Mouse (Mus musculus) embryonic facial prominence, embryonic 14.5 days (tissue): Measurements from ENCODE around the gene Dera. TPM values are rescaled to one million over a fixed set of nuclear protein-coding genes. Genes with fewer than 3 reads are reported as not detected.

ENCODE experiments used
- ATAC-seq: fragments of 200-750 bp; cut with Nextera tagmentation; 2 replicates; pipeline ENCODE4 v1.8.0; 2017; ENCODE audit warnings: low read depth, moderate number of reproducible peaks, moderate TSS enrichment
- DNase-seq: peaks from one replicate; pipeline ENCODE4 v3.0.0-alpha.2; 2015; ENCODE audit warnings: low spot score
- H3K27ac ChIP-seq: fragments of 300-500 bp; sonication (generic); replicated peaks from 2 replicates; pipeline ENCODE4 v1.5.1; 2014; ENCODE audit warnings: low read depth, mild to moderate bottlenecking, low read length, moderate library complexity
- H3K27me3 ChIP-seq: fragments of 300-500 bp; sonication (generic); replicated peaks from 2 replicates; pipeline ENCODE4 v1.6.1; 2014; ENCODE audit warnings: low read length; ENCODE audit not compliant: control insufficient read depth, insufficient read depth
- H3K36me3 ChIP-seq: fragments of 300-500 bp; sonication (generic); 2 replicates; pipeline ENCODE4 v1.6.1; 2014; ENCODE audit warnings: low read length, mixed read lengths; ENCODE audit not compliant: control insufficient read depth, insufficient read depth
- H3K4me1 ChIP-seq: fragments of 300-500 bp; sonication (generic); 2 replicates; pipeline ENCODE4 v1.6.1; 2014; ENCODE audit warnings: antibody characterized with exemption, low read length; ENCODE audit not compliant: control insufficient read depth, insufficient read depth
- H3K4me2 ChIP-seq: fragments of 300-500 bp; sonication (generic); 2 replicates; pipeline ENCODE4 v1.6.1; 2014; ENCODE audit warnings: low read depth, mild to moderate bottlenecking, low read length, moderate library complexity, mixed read lengths
- H3K4me3 ChIP-seq: fragments of 300-500 bp; sonication (generic); 2 replicates; pipeline ENCODE4 v1.5.1; 2014; ENCODE audit warnings: low read depth, mild to moderate bottlenecking, low read length
- H3K9ac ChIP-seq: fragments of 300-500 bp; sonication (generic); 2 replicates; pipeline ENCODE4 v1.6.1; 2014; ENCODE audit warnings: low read depth, mild to moderate bottlenecking, low read length, moderate library complexity, mixed read lengths
- H3K9me3 ChIP-seq: fragments of 300-500 bp; sonication (generic); 2 replicates; pipeline ENCODE4 v1.6.1; 2016; ENCODE audit warnings: low read length; ENCODE audit not compliant: control insufficient read depth
- WGBS: fragments of 180-500 bp; shearing (Covaris S2); extraction: QIAGEN DNeasy Blood & Tissue Kit; methylation state at CpG from one replicate; pipeline ENCODE4 v1.1.7; 2014; 5-methylcytosine and 5-hydroxymethylcytosine counted together
- polyA plus RNA-seq: library from polyadenylated mRNA; unstranded; fragments of >200 nt; fragmentation: Nextera tagmentation; extraction: Ambion mirVana; gene quantifications from 2 replicates; pipeline ENCODE4 v1.2.1, GENCODE M21; 2014

Dera gene
- polyA plus RNA-seq, 1 experiment from 2014 or later: 35.4 TPM

- Histone ChIP-seq H3K4me1 (no peaks in the 10 kb centered on the region), H3K36me3 (no peaks in the 10 kb centered on the region), H3K4me3 (no peak overlapping the region), H3K4me2 (no peak overlapping the region), H3K9me3 (no peaks in the 10 kb centered on the region), H3K27me3 (no peaks in the 10 kb centered on the region), H3K9ac (no peak overlapping the region), H3K27ac (no peak overlapping the region)
- no peak for ATAC-seq
- WGBS: 64% methylated on average over 5 of the region's 5 CpGs
- no peak for DNase-seq
These were observed 70.8 kb downstream of the Dera start for GRCm38 (mm10) chr6:137825022-137825613.

DNA sequence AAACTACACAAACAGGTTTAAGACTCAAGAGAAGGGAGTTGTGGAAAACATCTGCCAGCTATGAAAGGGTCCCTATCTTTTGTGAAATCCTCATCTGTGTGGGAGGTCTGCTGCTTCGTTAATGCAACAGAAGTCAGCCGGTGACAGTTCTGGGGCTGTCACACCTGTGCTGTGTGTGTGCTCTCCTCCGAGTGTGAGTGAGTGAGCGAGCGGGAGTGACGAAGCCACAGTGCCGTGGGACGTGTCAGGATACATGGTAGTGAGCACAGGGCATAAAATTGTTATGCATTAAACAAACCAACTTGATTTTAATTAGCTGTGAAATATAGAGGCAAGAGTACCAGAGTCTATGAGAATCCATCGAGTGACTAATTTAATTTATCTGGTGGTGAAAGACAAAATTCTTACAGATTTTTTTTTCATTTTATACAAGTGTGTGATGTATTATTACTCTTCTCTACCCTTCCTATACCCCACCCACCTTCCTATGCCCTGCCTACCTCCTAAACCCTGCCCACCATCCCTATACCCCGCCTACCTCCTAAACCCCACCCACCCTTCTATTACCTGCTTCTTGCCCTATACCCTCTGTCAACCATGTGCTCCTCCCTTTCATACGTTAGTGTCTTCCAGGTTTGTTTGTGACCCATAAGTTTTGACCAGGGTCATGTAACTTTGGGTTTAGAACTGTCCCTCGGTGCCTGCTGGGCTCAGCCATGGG lies 74.9 kb downstream of the Dera start:
- Histone ChIP-seq H3K9ac (no peak overlapping the region), H3K36me3 (no peaks in the 10 kb centered on the region)
- no peak for DNase-seq

DNA sequence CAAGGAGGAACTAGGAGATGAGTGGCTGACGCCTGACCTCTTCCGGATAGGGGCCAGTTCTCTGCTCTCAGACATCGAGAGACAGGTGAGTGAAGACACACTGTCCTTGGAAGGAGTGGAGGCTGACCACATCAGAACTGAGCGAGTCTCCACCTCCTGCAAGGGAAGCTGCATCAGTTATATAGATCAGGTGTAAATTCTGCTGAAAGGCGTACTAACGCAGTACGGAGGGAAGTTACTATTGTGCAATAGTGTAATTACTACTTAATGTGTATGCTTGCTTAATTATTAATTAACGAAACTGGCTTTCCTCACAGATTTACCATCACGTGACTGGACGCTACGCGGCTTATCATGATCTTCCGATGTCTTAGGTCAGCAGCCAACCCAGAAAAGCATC lies 82.5 kb downstream of the Dera start:
- Histone ChIP-seq H3K4me1 (no peaks in the 10 kb centered on the region), H3K9me3 (no peaks in the 10 kb centered on the region), H3K27me3 (no peaks in the 10 kb centered on the region), H3K4me3 (no peak overlapping the region), H3K4me2 (no peak overlapping the region), H3K9ac (no peak overlapping the region), H3K27ac (no peak overlapping the region), H3K36me3 (no peaks in the 10 kb centered on the region)
- no peak for DNase-seq
- no peak for ATAC-seq
- 93% methylated on average over 13 of the region's 13 CpGs for WGBS

More for the DNA sequence above, 74.9 kb downstream of the Dera start:
- H3K27me3 ChIP-seq: no peaks in the 10 kb centered on the region
- no peak overlapping the region for H3K4me3 ChIP-seq
- ATAC-seq: no peak
- H3K27ac ChIP-seq: no peak overlapping the region
- 86% methylated on average over 12 of the region's 12 CpGs for WGBS
- H3K9me3 ChIP-seq: no peaks in the 10 kb centered on the region
- H3K4me1 ChIP-seq: no peaks in the 10 kb centered on the region
- H3K4me2 ChIP-seq: no peak overlapping the region

DNA sequence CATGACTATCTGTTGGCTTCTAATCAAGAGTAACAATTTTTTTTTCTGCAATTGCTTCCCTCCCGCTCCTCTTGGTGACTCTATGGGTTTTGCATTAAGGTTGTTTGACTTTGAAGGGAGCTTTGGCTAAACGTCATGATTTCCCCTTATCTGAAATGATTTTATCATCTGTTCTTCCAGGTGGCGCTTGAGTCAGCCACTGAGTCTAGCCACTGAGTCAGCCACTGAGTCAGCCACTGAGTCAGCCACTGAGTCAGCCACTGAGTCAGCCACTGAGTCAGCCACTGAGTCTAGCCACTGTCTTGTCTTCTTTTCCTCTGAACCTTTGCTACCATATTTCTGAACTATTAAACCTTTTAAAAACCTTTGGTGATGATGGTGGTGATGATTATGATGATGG lies 89.0 kb downstream of the Dera start:
- WGBS: 83% methylated on average over 3 of the region's 3 CpGs
- Histone ChIP-seq H3K27ac (no peak overlapping the region), H3K4me1 (no peaks in the 10 kb centered on the region), H3K36me3 (no peaks in the 10 kb centered on the region), H3K27me3 (no peaks in the 10 kb centered on the region), H3K4me2 (no peak overlapping the region), H3K4me3 (no peak overlapping the region), H3K9me3 (no peaks in the 10 kb centered on the region), H3K9ac (no peak overlapping the region)
- ATAC-seq (no peak), DNase-seq (no peak)

- Histone ChIP-seq H3K36me3 (no peaks in the 10 kb centered on the region), H3K4me2 (no peak overlapping the region), H3K9me3 (peaks cover 10% of the 10 kb centered on the region), H3K27ac (no peak overlapping the region), H3K9ac (no peak overlapping the region), H3K27me3 (no peaks in the 10 kb centered on the region), H3K4me3 (no peak overlapping the region), H3K4me1 (no peaks in the 10 kb centered on the region)
- DNase-seq (no peak), ATAC-seq (no peak)
- WGBS: 92% methylated on average over 10 of the region's 10 CpGs
These were observed 103.2 kb downstream of the Dera start for GRCm38 (mm10) chr6:137857198-137858194.

DNA sequence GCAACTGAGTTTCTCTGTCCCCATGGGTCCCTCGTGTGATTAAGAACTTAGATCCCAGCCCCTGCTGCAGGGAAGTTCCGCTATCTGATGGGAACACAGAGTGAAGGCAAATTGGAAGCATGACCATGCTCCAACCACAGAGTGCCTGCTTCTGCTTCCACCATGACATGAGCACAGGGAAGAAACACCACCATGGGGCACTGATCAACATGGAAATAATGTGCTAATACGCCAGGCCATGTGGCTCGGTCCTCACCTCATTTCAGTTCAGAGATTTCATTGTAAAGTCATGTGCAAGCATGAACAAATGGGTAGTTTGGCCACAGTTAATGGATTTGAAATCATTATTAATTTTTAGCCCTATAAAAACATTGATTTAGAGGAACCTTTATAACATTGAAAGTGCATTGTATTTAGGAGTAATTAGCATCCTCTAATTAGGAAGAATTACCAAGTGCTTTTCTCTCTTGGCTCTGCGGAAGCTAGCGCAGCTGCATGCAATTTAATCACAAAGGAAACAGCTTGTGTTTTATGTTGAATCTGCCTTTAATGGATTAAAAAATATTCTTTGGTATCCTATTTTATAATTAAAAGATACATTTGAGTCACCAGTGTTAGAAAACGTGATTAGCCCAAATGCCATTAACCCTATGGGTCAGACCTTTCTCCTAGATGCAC lies 115.7 kb downstream of the Dera start:
- no peak for ATAC-seq
- WGBS: 77% methylated on average over 7 of the region's 7 CpGs
- H3K4me2 ChIP-seq: no peak overlapping the region

DNA sequence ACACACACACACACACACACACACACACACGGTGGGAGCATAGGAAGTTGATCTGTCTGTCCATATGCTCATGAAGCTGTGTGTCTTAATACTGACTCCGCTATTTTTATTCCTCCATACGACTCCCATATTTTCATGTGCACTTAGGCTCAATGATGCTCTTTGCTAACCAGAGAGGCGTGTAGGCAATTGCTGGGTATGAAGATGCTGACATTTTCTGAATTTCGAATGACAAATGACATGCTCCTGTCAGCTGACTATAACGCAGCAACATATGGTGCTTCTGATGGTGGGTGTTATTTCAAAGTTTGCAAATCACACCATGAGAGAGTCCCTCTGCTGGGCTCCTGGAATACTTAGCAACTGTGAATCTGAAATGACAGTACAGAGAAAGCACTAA lies 116.3 kb downstream of the Dera start:
- H3K36me3 ChIP-seq: no peaks in the 10 kb centered on the region
- H3K9me3 ChIP-seq: no peaks in the 10 kb centered on the region; the same call in 1 of the 2 replicates
- H3K27ac ChIP-seq: no peak overlapping the region
- H3K4me2 ChIP-seq: no peak overlapping the region
- no peak overlapping the region for H3K9ac ChIP-seq
- no peaks in the 10 kb centered on the region for H3K4me1 ChIP-seq
- WGBS: 82% methylated on average over 6 of the region's 6 CpGs
- no peak overlapping the region for H3K4me3 ChIP-seq
- DNase-seq: no peak
- ATAC-seq: no peak
- H3K27me3 ChIP-seq: no peaks in the 10 kb centered on the region

More for the DNA sequence above, 115.7 kb downstream of the Dera start:
- Histone ChIP-seq H3K4me3 (no peak overlapping the region), H3K27me3 (no peaks in the 10 kb centered on the region), H3K9me3 (no peaks in the 10 kb centered on the region; the same call in 1 of the 2 replicates), H3K9ac (no peak overlapping the region), H3K27ac (no peak overlapping the region), H3K4me1 (no peaks in the 10 kb centered on the region), H3K36me3 (no peaks in the 10 kb centered on the region)
- no peak for DNase-seq
